Mouse (Mus musculus): ENCODE measurements around the gene Adamts20.

DNA sequence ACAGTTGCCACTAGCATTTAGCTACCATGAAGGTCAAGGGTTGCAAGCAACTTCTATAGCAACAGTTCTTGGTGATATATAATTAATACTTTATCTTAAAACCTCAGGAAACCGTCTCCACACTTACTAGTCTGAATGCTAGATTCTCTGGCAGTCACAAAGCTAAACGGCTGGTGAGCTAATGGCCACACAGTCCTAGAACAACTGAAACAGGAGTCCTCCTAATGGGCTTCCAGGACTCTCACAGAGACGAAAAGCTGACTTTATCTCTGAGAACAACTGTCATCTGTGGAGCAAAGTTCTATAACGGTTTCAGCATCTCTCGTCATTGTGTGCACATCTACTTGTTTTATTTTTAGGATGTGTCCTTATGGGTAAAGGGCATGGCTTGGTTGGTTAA is 15.0 kb upstream of the Adamts20 start:
- TF ChIP-seq CTCF (conservative IDR thresholded peaks at IDR 0.05; ENCODE audit: low read length) = no peak
- no peak for TF ChIP-seq POU5F1 (IDR thresholded peaks at IDR 0.05; ENCODE audit: borderline replicate concordance, low read length)
- no peak for TF ChIP-seq NANOG (IDR thresholded peaks at IDR 0.05; ENCODE audit: borderline replicate concordance, low read length)

All from E14TG2a.4 (cell line).